Mouse (Mus musculus): ENCODE data around the gene Tomm20.
"Not testable (repeated sequence)": the region's sequence is repeated elsewhere in the genome, so short reads cannot be mapped to it uniquely, and the experiment has no call there.

DNA sequence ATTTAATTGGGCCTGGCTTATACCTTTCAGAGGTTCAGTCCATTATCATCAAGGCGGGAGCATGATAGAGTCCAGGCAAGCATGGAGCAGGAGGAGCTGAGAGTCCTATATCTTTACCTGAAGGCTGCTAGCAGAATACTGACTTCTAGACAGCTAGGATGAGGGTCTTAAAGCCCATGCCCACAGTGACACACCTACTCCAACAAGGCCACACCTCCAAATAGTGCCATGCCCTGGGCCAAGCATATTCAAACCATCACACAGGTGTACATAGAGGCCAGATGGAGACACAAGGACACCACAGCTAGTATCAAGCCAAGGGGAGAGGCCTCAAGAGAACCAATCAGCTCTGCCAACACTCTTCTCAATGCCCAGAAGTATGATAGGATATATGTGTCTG lies 63.1 kb downstream of the Tomm20 start:
- not testable (repeated sequence) for TF ChIP-seq CTCF (IDR thresholded peaks at IDR 0.05; ENCODE audit: low read depth, low read length); POLR2A (IDR thresholded peaks at IDR 0.05; ENCODE audit: extremely low read depth, insufficient read depth, low read length)
